Mouse (Mus musculus) cerebellum, adult 2 months (tissue): ENCODE measurements around the gene Actg1.

Source experiments
- CTCF ChIP-seq: fragments of 200-500 bp; IDR thresholded peaks from 2 replicates; pipeline ENCODE4 v1.5.1; 2011; ENCODE audit warnings: low read depth, mild to moderate bottlenecking, control low read depth, low read length, moderate library complexity, borderline replicate concordance; ENCODE audit not compliant: insufficient read depth
- POLR2A ChIP-seq: fragments of 200-500 bp; IDR thresholded peaks from 2 replicates; pipeline ENCODE4 v1.6.1; 2011; ENCODE audit warnings: low read length, control low read depth, borderline replicate concordance; ENCODE audit not compliant: insufficient read depth

GRCm38 (mm10) chr11:120305535-120306365 is 42.6 kb downstream of the Actg1 start:
- TF ChIP-seq CTCF, result no peak
- TF ChIP-seq POLR2A, result no peak
